In genomic region chr11:103675556-103675955, GRCm38 (mm10) we compare ENCODE assay signal across 9 mouse cellular contexts. TPM values are rescaled to one million over a fixed set of nuclear protein-coding genes. Genes with fewer than 3 reads are reported as not detected.
DNase-seq lines count a peak whose midpoint lies in the region; ATAC-seq and TF ChIP-seq lines count a peak whose summit lies in the region.
"Had no signal": no experiment of that assay in that cellular context is flagged by ENCODE, and none has a peak within 500 bp of the region (broad histone marks: within the 10 kb centered on the region; RNA-seq: fewer than 3 reads in every experiment).

No protein-coding gene starts in this region.

- H3K4me1 ChIP-seq in bone marrow, adult 2 months (ENCODE audit: control insufficient read depth, insufficient read depth, low read length), result no peaks in the 10 kb centered on the region
- no peaks in the 10 kb centered on the region for H3K4me1 ChIP-seq in embryonic facial prominence, embryonic 11.5 days (ENCODE audit: control insufficient read depth, insufficient read depth, low read length)

- no peak overlapping the region for H3K27ac ChIP-seq in bone marrow, adult 2 months (ENCODE audit: control insufficient read depth, insufficient read depth, low read depth, low read length, poor library complexity)
- no peak overlapping the region for H3K27ac ChIP-seq in embryonic facial prominence, embryonic 11.5 days (replicated peaks; ENCODE audit: low read depth, low read length)

- H3K4me2 ChIP-seq in embryonic facial prominence, embryonic 11.5 days (ENCODE audit: low read depth, low read length), result no peak overlapping the region

- peak; percentile 10 for DNase-seq in ovary, postnatal 10 days (ENCODE audit: low spot score)
- no peak for DNase-seq in ovary, adult 18-20 months (ENCODE audit: low spot score)
- DNase-seq in embryonic facial prominence, embryonic 11.5 days (ENCODE audit: low spot score), result peak; percentile 82
- DNase-seq in induced T-regulatory cell, adult 2 months (ENCODE audit: low read depth), result peak; percentile 74
- peak; percentile 65 for DNase-seq in left cerebral cortex, postnatal 4 days
- peak; percentile 27 to 52 for DNase-seq in natural killer cell, adult 2 months (ENCODE audit: low spot score in 2 of 2)
- peak; percentile 50 for DNase-seq in thymus, postnatal 14 days

- H3K9me3 ChIP-seq in embryonic facial prominence, embryonic 11.5 days (replicated peaks; ENCODE audit: control insufficient read depth, low read length), result no peaks in the 10 kb centered on the region

- WGBS in bone marrow, adult 2 months, result 44% methylated on average over 3 of the region's 3 CpGs
- 29% methylated on average over 3 of the region's 3 CpGs for WGBS in embryonic facial prominence, embryonic 11.5 days

- TF ChIP-seq POLR2A in bone marrow, adult 2 months (IDR thresholded peaks at IDR 0.05; ENCODE audit: borderline replicate concordance, control insufficient read depth, low read depth, low read length), result no peak

- peaks cover 4% of the 10 kb centered on the region; the same call in 1 of the 2 replicates for H3K36me3 ChIP-seq in embryonic facial prominence, embryonic 11.5 days (replicated peaks; ENCODE audit: control insufficient read depth, insufficient read depth, low read depth, low read length)

- intact Hi-C loops in left cerebral cortex, postnatal 4 days (cut with DNase I), result loop anchor here (2.0 kb wide), 1 partner anchor 35 kb away; no protein-coding TSS in a partner anchor

- H3K9ac ChIP-seq in embryonic facial prominence, embryonic 11.5 days (replicated peaks; ENCODE audit: low read length), result no peak overlapping the region

- no peak overlapping the region for H3K4me3 ChIP-seq in bone marrow, adult 2 months (replicated peaks; ENCODE audit: control insufficient read depth, low read depth, low read length)
- H3K4me3 ChIP-seq in embryonic facial prominence, embryonic 11.5 days (ENCODE audit: low read depth, low read length), result no peak overlapping the region

- peak; percentile 81 for TF ChIP-seq CTCF in bone marrow, adult 2 months (IDR thresholded peaks at IDR 0.05; ENCODE audit: control insufficient read depth, insufficient read depth, low read length)

- ATAC-seq in embryonic facial prominence, embryonic 11.5 days (replicated peaks; ENCODE audit: insufficient number of reproducible peaks, low FRiP score, low TSS enrichment, low read depth), result no peak

- H3K27me3 ChIP-seq in embryonic facial prominence, embryonic 11.5 days (ENCODE audit: control insufficient read depth, insufficient read depth, low read length), result no peaks in the 10 kb centered on the region

RNA-seq across cellular contexts. Expression of gene Gosr2, which starts 22.1 kb away (rescaled TPM):
- 17.2 and 21.0 TPM in 2 replicates for polyA plus RNA-seq in bone marrow, adult 2 months (2011; ENCODE audit: insufficient read depth, insufficient read length, low replicate concordance, missing spikeins)
- 86.7 and 89.9 TPM in 2 replicates for polyA plus RNA-seq in embryonic facial prominence, embryonic 11.5 days (2014; fragmentation: Nextera tagmentation; extraction: Ambion mirVana)
- 10 to 100 TPM; 74.3 to 84.6 TPM for total RNA-seq in left cerebral cortex, postnatal 4 days (2021)

RNA-seq across cellular contexts. Expression of gene Rprml, which starts 26.2 kb away (rescaled TPM):
- not detected in 2 replicates for polyA plus RNA-seq in bone marrow, adult 2 months (2011; ENCODE audit: insufficient read depth, insufficient read length, low replicate concordance, missing spikeins)
- polyA plus RNA-seq in embryonic facial prominence, embryonic 11.5 days (2014; fragmentation: Nextera tagmentation; extraction: Ambion mirVana), result 0.21 and 0.35 TPM in 2 replicates
- 10 to 100 TPM; 51.6 to 64.6 TPM for total RNA-seq in left cerebral cortex, postnatal 4 days (2021)
- polyA plus RNA-seq: heart, embryonic 14.5 days had no signal

RNA-seq across cellular contexts. Expression of gene Lyzl6, which starts 36.9 kb away (rescaled TPM):
- polyA plus RNA-seq in bone marrow, adult 2 months (2011; ENCODE audit: insufficient read depth, insufficient read length, low replicate concordance, missing spikeins), result not detected in 2 replicates
- not detected in 2 replicates for polyA plus RNA-seq in embryonic facial prominence, embryonic 11.5 days (2014; fragmentation: Nextera tagmentation; extraction: Ambion mirVana)
- total RNA-seq in left cerebral cortex, postnatal 4 days (2021), result not detected
- polyA plus RNA-seq: heart, embryonic 14.5 days had no signal

RNA-seq across cellular contexts. Expression of gene Gm884, which starts 54.6 kb away (rescaled TPM):
- polyA plus RNA-seq in bone marrow, adult 2 months (2011; ENCODE audit: insufficient read depth, insufficient read length, low replicate concordance, missing spikeins), result not detected in 2 replicates
- polyA plus RNA-seq in embryonic facial prominence, embryonic 11.5 days (2014; fragmentation: Nextera tagmentation; extraction: Ambion mirVana), result not detected in 2 replicates
- total RNA-seq in left cerebral cortex, postnatal 4 days (2021), result not detected
- polyA plus RNA-seq: heart, embryonic 14.5 days had no signal
